Mouse (Mus musculus) neural tube, embryonic 15.5 days (tissue): ENCODE measurements around the gene Chil3. TPM values are rescaled to one million over a fixed set of nuclear protein-coding genes. Genes with fewer than 3 reads are reported as not detected.
"Not testable (repeated sequence)": the region's sequence is repeated elsewhere in the genome, so short reads cannot be mapped to it uniquely, and the experiment has no call there.

Source experiments
- ATAC-seq: fragments of 200-750 bp; cut with Nextera tagmentation; 2 replicates; pipeline ENCODE4 v1.8.0; 2017; ENCODE audit warnings: mild to moderate bottlenecking, moderate TSS enrichment, moderate library complexity; ENCODE audit not compliant: low FRiP score
- H3K27ac ChIP-seq: fragments of 300-500 bp; sonication (generic); replicated peaks from 2 replicates; pipeline ENCODE4 v1.5.1; 2015; ENCODE audit warnings: mild to moderate bottlenecking, inconsistent platforms
- H3K27me3 ChIP-seq: fragments of 300-500 bp; sonication (generic); replicated peaks from 2 replicates; pipeline ENCODE4 v1.6.1; 2015; ENCODE audit warnings: inconsistent platforms
- H3K36me3 ChIP-seq: fragments of 300-500 bp; sonication (generic); 2 replicates; pipeline ENCODE4 v1.6.1; 2015; ENCODE audit warnings: inconsistent platforms
- H3K4me1 ChIP-seq: fragments of 300-500 bp; sonication (generic); 2 replicates; pipeline ENCODE4 v1.6.1; 2015; ENCODE audit warnings: inconsistent platforms
- H3K4me2 ChIP-seq: fragments of 300-500 bp; sonication (generic); 2 replicates; pipeline ENCODE4 v1.6.1; 2015; ENCODE audit warnings: inconsistent platforms, mild to moderate bottlenecking, moderate library complexity
- H3K4me3 ChIP-seq: fragments of 300-500 bp; sonication (generic); replicated peaks from 2 replicates; pipeline ENCODE4 v1.5.1; 2015; ENCODE audit warnings: mild to moderate bottlenecking, inconsistent platforms
- H3K9ac ChIP-seq: fragments of 300-500 bp; sonication (generic); replicated peaks from 2 replicates; pipeline ENCODE4 v1.6.1; 2015; ENCODE audit warnings: mild to moderate bottlenecking, inconsistent platforms
- H3K9me3 ChIP-seq: fragments of 300-500 bp; sonication (generic); replicated peaks from 2 replicates; pipeline ENCODE4 v1.6.1; 2016; ENCODE audit warnings: inconsistent platforms
- WGBS: fragments of 180-500 bp; shearing (Covaris S2); methylation state at CpG from one replicate; pipeline ENCODE4 v1.1.7; 2015; ENCODE audit warnings: mixed read lengths; 5-methylcytosine and 5-hydroxymethylcytosine counted together
- polyA plus RNA-seq: library from polyadenylated mRNA; unstranded; fragments of >200 nt; fragmentation: Nextera tagmentation; extraction: Ambion mirVana; gene quantifications from 2 replicates; pipeline ENCODE4 v1.2.1, GENCODE M21; 2015

Chil3 gene
- 0.40 TPM in 1 of 2 replicates, not detected in the other for polyA plus RNA-seq

- no peaks in the 10 kb centered on the region for H3K4me1 ChIP-seq
- H3K27ac ChIP-seq: no peak within 1 kb of the TSS
- no peak for ATAC-seq
- no peaks in the 10 kb centered on the region for H3K27me3 ChIP-seq
- no peak within 1 kb of the TSS for H3K9ac ChIP-seq
- H3K4me2 ChIP-seq: no peak within 1 kb of the TSS
- 0 out of 2 replicates have a peak, but pooled peaks cover 6% of the 10 kb centered on the region for H3K9me3 ChIP-seq
- no peaks in the 10 kb centered on the region for H3K36me3 ChIP-seq
- no peak within 1 kb of the TSS for H3K4me3 ChIP-seq
- WGBS: 85% methylated on average over 3 of the region's 3 CpGs
Measured at GRCm38 (mm10) chr3:106167464-106167863, at the start of gene Chil3. Gene Chil3 (minus strand): TSS chr3:106167564.

GRCm38 (mm10) chr3:106198030-106198429, 30.7 kb upstream of the Chil3 start:
- not testable (repeated sequence) for H3K36me3 ChIP-seq, H3K27me3 ChIP-seq, H3K4me3 ChIP-seq, H3K4me1 ChIP-seq, H3K9ac ChIP-seq, ATAC-seq, H3K27ac ChIP-seq, H3K4me2 ChIP-seq
- 61% methylated on average over 1 of the region's 1 CpGs for WGBS
- H3K9me3 ChIP-seq: peaks cover 23% of the 10 kb centered on the region; the same call in 1 of the 2 replicates

GRCm38 (mm10) chr3:106197246-106197645, 29.9 kb upstream of the Chil3 start:
- ATAC-seq, H3K9ac ChIP-seq, H3K27ac ChIP-seq, H3K27me3 ChIP-seq, H3K36me3 ChIP-seq, H3K4me2 ChIP-seq, H3K4me1 ChIP-seq, H3K4me3 ChIP-seq: not testable (repeated sequence)
- H3K9me3 ChIP-seq: peaks cover 23% of the 10 kb centered on the region; the same call in 1 of the 2 replicates
- WGBS: 77% methylated on average over 2 of the region's 2 CpGs

- no peak for ATAC-seq
- Histone ChIP-seq H3K4me3 (no peak overlapping the region), H3K4me2 (no peak overlapping the region)
Measured at GRCm38 (mm10) chr3:106196276-106196675, 28.9 kb upstream of the Chil3 start.

GRCm38 (mm10) chr3:106195486-106195885, 28.1 kb upstream of the Chil3 start:
- Histone ChIP-seq H3K36me3 (no peaks in the 10 kb centered on the region), H3K4me3 (no peak overlapping the region), H3K9me3 (peaks cover 24% of the 10 kb centered on the region; the same call in 1 of the 2 replicates), H3K4me2 (no peak overlapping the region), H3K27me3 (no peaks in the 10 kb centered on the region), H3K4me1 (no peaks in the 10 kb centered on the region), H3K27ac (no peak overlapping the region), H3K9ac (no peak overlapping the region)
- no peak for ATAC-seq
- WGBS: 93% methylated on average over 12 of the region's 12 CpGs

More at GRCm38 (mm10) chr3:106196276-106196675, 28.9 kb upstream of the Chil3 start:
- H3K9ac ChIP-seq: no peak overlapping the region
- peaks cover 23% of the 10 kb centered on the region; the same call in 1 of the 2 replicates for H3K9me3 ChIP-seq
- no peak overlapping the region for H3K27ac ChIP-seq
- H3K36me3 ChIP-seq: no peaks in the 10 kb centered on the region
- H3K27me3 ChIP-seq: no peaks in the 10 kb centered on the region
- no peaks in the 10 kb centered on the region for H3K4me1 ChIP-seq

- Histone ChIP-seq H3K9me3 (peaks cover 27% of the 10 kb centered on the region), H3K36me3 (no peaks in the 10 kb centered on the region), H3K9ac (no peak overlapping the region), H3K4me3 (no peak overlapping the region), H3K27ac (no peak overlapping the region), H3K4me1 (no peaks in the 10 kb centered on the region), H3K4me2 (no peak overlapping the region), H3K27me3 (no peaks in the 10 kb centered on the region)
- 87% methylated on average over 2 of the region's 2 CpGs for WGBS
- ATAC-seq: no peak; the same call in 1 of the 2 replicates
Measured at GRCm38 (mm10) chr3:106187991-106188390, 20.6 kb upstream of the Chil3 start.

- H3K36me3 ChIP-seq: no peaks in the 10 kb centered on the region
- H3K27me3 ChIP-seq: no peaks in the 10 kb centered on the region
- peaks cover 15% of the 10 kb centered on the region; the same call in 1 of the 2 replicates for H3K9me3 ChIP-seq
- no peak overlapping the region for H3K27ac ChIP-seq
- no peaks in the 10 kb centered on the region for H3K4me1 ChIP-seq
- no peak overlapping the region for H3K9ac ChIP-seq
- WGBS: 91% methylated on average over 13 of the region's 13 CpGs
- no peak for ATAC-seq
- no peak overlapping the region for H3K4me2 ChIP-seq
- no peak overlapping the region for H3K4me3 ChIP-seq
Measured at GRCm38 (mm10) chr3:106177509-106178189, 10.3 kb upstream of the Chil3 start.

- not testable (repeated sequence) for ATAC-seq
Measured at GRCm38 (mm10) chr3:106174971-106175370, 7.6 kb upstream of the Chil3 start.

GRCm38 (mm10) chr3:106172506-106172905, 5.1 kb upstream of the Chil3 start:
- not testable (repeated sequence) for H3K27me3 ChIP-seq, H3K9me3 ChIP-seq, H3K4me2 ChIP-seq, ATAC-seq, H3K4me1 ChIP-seq, H3K4me3 ChIP-seq, H3K9ac ChIP-seq, H3K36me3 ChIP-seq, H3K27ac ChIP-seq
- WGBS: 75% methylated on average over 2 of the region's 2 CpGs

More at GRCm38 (mm10) chr3:106174971-106175370, 7.6 kb upstream of the Chil3 start:
- WGBS: 61% methylated on average over 2 of the region's 2 CpGs
- not testable (repeated sequence) for H3K27me3 ChIP-seq, H3K9ac ChIP-seq, H3K4me1 ChIP-seq, H3K9me3 ChIP-seq, H3K4me3 ChIP-seq, H3K27ac ChIP-seq, H3K36me3 ChIP-seq, H3K4me2 ChIP-seq

- Histone ChIP-seq H3K4me2 (no peak overlapping the region), H3K36me3 (no peaks in the 10 kb centered on the region), H3K27me3 (no peaks in the 10 kb centered on the region), H3K4me3 (no peak overlapping the region), H3K4me1 (no peaks in the 10 kb centered on the region), H3K9me3 (0 out of 2 replicates have a peak, but pooled peaks cover 6% of the 10 kb centered on the region), H3K9ac (no peak overlapping the region), H3K27ac (no peak overlapping the region)
- ATAC-seq: no peak; the same call in 1 of the 2 replicates
- 83% methylated on average over 1 of the region's 1 CpGs for WGBS
Measured at GRCm38 (mm10) chr3:106171135-106171731, 3.9 kb upstream of the Chil3 start.

GRCm38 (mm10) chr3:106170522-106171053, 3.2 kb upstream of the Chil3 start:
- H3K27me3 ChIP-seq: no peaks in the 10 kb centered on the region
- H3K4me1 ChIP-seq: no peaks in the 10 kb centered on the region
- no peaks in the 10 kb centered on the region for H3K36me3 ChIP-seq
- 0 out of 2 replicates have a peak, but pooled peaks cover 6% of the 10 kb centered on the region for H3K9me3 ChIP-seq
- 77% methylated on average over 1 of the region's 1 CpGs for WGBS
- no peak overlapping the region for H3K9ac ChIP-seq
- H3K27ac ChIP-seq: no peak overlapping the region
- no peak overlapping the region for H3K4me2 ChIP-seq
- H3K4me3 ChIP-seq: no peak overlapping the region
- no peak for ATAC-seq

- Histone ChIP-seq H3K36me3 (no peaks in the 10 kb centered on the region), H3K27me3 (no peaks in the 10 kb centered on the region), H3K27ac (no peak overlapping the region), H3K4me2 (no peak overlapping the region), H3K4me3 (no peak overlapping the region), H3K9ac (no peak overlapping the region), H3K9me3 (peaks cover 8% of the 10 kb centered on the region), H3K4me1 (no peaks in the 10 kb centered on the region)
- ATAC-seq: no peak
- WGBS: 82% methylated on average over 2 of the region's 2 CpGs
Measured at GRCm38 (mm10) chr3:106154413-106154812, 13.0 kb downstream of the Chil3 start.
